Mouse (Mus musculus): ENCODE results near the gene Carm1.
"Not testable (repeated sequence)": the region's sequence is repeated elsewhere in the genome, so short reads cannot be mapped to it uniquely, and the experiment has no call there.

Carm1 gene

GRCm38 (mm10) chr9:21539981-21540753 is 6.5 kb upstream of the Carm1 start:
- DNase-seq: no peak

DNA sequence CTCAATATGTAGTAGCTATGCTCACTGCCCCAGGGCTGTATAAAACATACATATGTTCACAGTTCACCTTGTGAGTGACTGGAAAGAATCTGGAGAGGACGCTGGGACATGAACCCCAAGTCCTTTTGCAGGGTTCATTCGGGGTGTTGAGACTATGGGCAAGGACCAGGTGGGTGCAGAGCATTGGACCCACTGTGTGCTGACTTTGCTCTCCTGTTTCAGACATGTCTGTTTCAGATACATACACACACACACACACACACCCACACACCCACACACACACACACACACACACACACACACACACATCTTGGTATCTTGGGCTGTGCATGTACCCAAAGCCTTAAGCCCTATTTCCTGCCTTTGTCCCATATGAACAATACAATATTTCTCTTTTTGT is 4.7 kb upstream of the Carm1 start:
- not testable (repeated sequence) for DNase-seq

DNA sequence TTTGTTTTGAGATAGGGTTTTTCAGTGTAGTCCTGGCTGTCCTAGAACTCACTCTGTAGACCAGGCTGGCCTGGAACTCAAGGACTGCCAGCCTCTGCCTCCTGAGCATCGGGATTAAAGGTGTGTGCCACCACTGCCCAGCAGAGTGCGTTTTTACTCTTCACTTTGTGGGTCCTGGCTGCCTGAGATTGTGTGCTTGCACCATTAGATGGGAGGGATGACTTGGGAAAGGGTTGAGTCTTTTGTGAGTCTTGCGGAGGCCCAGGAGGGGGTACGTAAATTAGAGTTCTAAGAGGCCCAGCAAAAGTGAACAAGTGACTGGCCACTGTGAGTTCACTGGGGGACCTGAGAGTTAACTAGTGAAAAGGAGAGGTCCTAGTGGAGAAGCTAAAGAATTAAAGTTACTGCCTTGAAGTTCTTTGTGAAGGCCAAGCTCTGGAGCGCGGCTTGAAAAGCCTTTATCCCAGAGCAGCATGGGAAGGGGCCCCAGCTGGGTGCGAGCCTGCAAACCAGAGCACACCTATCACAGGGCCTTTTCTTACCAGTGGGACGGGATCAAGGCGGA is 1.3 kb upstream of the Carm1 start:
- DNase-seq: peak; percentile 17

GRCm38 (mm10) chr9:21545916-21546788 is 542 bp upstream of the Carm1 start:
- DNase-seq: peak; percentile 100

DNA sequence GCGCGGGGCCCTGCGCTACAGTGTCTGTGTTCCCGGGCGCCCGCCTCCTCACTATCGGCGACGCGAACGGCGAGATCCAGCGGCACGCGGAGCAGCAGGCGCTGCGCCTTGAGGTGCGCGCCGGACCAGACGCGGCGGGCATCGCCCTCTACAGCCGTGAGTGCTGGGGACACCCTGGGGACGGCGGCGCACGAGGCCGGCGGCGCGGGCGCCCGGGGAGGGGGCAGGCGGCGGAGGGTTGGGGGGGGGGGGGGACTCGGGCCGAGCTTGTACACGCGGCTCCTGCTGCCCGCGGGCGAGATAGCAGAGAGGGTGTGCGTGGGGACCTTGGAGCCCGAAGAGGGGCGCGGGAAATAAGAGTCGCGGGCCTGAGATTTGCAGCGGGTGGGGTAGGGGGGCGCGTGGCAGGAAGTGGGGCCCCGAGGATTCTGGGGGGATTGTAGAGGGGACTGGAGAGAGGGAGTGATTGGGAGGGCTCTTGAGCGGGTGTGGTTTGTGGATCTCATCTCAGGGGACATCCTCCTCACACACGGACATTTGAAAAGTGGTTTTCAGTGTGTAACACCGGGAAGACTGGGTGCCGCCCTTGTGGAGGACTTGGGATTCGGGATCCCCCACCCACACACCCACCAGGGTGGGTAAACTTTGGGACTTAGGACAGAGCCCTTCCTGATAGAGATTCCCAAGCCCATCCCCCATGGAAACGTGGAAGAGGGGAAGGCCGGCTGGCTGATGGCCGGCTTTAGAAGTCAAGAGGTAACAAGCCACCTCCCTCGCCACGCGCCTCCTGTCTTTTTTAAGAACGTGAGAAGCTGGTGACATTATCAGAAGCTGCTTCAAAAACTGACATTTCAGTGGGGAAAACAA is 614 bp downstream of the Carm1 start:
- peak; percentile 70 for DNase-seq

GRCm38 (mm10) chr9:21551049-21551448 is 4.4 kb downstream of the Carm1 start:
- no peak for DNase-seq

GRCm38 (mm10) chr9:21553607-21554273 is 7.0 kb downstream of the Carm1 start:
- DNase-seq: no peak

DNA sequence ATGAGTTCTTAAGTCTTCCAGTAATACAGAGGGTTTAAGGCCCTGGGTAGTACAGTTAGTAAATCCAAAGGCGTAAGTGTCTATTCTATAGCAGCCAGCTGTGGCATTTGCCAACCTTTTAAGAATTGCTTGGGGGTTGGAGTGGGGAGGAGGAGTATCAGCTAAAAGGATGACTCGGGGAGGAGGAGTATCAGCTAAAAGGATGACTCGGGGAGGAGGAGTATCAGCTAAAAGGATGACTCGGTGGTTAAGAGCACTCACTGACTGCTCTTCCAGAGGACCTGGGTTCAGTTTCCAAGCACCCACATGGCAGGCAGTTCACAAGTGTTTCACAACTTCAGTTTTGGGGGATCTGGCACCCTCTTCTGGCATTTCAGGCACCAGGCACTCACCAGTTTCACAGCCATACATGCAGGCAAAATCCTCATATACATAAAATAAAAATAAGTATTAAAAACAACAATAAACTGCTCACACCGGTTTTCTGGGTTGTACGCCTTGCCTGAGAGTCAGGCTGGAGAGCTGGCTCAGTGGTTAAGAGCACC is 8.6 kb downstream of the Carm1 start:
- no peak for DNase-seq

- peak; percentile 70 for DNase-seq
Measured at GRCm38 (mm10) chr9:21556996-21557395, 10.3 kb downstream of the Carm1 start.

GRCm38 (mm10) chr9:21557556-21557955 is 10.9 kb downstream of the Carm1 start:
- DNase-seq: no peak

DNA sequence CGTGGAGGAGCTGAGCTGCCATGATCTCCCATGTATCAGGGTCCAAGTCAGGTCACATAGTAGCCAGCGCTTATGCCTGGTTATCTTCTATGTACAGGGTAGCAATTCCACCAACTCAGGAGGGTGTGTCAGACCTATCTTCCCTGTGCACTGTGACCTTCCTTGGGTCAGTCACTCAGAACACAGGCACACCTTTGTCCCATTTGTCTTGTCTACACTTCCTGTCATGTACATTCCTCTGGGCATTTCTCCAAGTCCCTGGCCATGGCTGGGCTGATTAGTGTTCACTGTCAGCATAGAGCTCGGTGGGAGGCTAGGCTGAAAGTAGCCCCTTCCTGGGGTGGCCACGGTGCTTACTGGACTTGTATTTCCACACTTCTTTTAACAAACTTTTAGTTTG is 11.7 kb downstream of the Carm1 start:
- peak; percentile 28 for DNase-seq

- no peak for DNase-seq
Measured at GRCm38 (mm10) chr9:21559151-21559550, 12.5 kb downstream of the Carm1 start.

DNA sequence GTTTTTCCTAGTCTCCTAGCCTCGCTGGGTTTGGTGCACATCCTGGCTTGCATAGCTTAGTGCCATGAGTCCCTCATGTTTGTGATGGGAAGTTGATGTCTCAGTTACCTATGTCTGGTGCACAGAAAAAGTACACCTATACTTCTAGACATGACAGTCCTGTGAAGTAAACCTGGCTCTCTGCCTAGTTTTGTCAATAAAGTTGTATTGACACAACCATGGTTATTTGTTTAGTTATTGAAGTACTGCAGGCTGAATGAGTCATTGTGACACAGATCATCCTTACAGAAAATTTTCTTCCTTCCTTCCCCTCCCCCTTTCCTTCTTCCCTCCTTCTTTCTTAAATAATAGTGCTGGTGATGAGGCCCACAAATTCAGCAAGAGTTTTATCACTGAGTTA is 17.7 kb downstream of the Carm1 start:
- no peak for DNase-seq

DNA sequence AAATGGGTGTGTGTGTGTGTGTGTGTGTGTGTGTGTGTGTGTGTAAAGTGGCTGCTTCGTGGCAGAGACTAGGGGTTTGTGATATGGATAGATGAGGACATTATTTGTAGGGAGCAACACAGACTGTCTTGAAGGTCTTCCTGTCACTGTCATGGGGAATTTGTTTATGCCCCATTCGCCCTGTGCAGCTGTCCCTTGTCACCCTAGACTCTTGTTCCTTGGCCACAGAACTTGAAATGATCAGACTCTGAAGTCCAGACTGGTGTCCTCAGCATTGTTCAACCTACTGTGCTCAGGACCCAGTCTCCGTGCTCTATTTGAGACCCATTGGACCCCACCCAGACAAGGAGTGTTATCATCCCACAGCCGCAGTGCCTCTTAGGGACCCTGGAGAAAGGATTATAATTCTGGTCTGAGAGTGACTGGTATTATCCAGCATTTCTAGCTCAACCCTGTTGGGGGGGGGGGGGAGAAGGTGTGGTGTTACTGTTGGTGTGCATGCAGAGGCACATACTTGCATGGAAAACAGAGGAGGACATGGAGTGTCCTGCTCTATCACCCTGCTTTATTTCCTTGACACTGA is 18.4 kb downstream of the Carm1 start:
- no peak for DNase-seq

DNA sequence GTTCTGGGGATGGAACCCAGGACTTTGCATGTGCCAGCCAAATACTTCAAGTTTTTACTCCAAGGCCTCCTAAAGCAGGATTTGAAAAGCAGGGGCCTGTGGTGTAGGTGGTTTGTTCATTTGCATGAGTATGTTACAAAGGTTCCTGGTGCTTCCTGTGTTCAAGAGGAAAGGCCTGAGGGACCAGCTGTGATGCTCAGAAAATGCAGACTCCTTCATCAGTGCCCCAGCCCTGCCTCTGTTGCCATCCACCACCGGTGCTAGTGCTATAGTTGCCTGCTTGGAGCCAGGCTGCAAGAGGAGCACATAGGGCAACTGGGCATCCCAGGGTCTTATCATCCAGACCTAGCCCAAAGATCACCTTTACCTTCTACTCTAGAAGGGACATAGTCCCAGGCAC is 19.8 kb downstream of the Carm1 start:
- no peak for DNase-seq

DNA sequence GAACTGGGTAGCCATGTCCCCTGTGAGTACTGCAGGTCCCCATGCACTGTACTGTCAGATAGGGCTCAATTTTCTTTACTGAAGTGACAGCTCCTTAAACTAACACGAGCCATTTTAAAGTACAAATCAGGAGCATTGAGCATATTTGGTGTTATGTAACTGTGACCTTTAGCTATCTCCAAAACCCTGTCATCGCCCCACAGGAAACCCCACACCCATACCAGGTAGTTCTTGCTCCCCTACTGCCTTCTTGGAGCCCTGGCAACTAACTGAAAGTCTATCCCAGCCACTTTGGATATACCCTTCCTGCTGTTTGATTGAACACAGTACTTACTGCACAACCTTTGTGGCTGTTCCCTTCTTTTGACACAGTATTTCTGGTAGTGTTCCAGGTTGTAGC is 20.4 kb downstream of the Carm1 start:
- no peak for DNase-seq

DNA sequence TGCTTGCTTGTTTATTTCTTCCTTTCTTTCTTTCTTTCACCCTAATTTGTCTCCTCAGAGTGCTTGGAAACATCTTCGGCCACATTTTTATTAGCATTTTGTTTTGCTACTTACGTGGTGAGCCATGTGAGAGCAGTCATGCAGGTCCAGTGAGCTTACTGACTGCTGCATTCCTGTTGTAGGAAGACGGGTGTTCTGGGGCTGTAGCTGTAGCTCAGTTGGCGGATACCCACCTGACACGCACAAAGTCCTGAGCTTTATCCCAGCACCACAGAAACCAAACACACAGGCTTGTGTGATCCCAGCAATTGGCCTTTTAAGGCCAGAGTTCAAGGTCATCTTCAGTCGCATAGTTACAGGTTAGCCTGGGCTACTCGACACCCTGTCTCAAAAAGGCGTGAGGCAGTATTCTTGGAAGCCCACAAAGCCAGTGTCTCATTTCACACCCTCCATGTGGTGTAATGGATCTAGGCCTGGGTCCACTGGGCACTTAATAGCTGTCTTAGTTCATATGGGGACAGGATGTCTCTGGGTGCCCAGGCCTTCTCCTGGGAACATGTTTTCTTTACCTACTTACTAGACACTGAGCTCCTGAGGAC is 22.1 kb downstream of the Carm1 start:
- no peak for DNase-seq

DNA sequence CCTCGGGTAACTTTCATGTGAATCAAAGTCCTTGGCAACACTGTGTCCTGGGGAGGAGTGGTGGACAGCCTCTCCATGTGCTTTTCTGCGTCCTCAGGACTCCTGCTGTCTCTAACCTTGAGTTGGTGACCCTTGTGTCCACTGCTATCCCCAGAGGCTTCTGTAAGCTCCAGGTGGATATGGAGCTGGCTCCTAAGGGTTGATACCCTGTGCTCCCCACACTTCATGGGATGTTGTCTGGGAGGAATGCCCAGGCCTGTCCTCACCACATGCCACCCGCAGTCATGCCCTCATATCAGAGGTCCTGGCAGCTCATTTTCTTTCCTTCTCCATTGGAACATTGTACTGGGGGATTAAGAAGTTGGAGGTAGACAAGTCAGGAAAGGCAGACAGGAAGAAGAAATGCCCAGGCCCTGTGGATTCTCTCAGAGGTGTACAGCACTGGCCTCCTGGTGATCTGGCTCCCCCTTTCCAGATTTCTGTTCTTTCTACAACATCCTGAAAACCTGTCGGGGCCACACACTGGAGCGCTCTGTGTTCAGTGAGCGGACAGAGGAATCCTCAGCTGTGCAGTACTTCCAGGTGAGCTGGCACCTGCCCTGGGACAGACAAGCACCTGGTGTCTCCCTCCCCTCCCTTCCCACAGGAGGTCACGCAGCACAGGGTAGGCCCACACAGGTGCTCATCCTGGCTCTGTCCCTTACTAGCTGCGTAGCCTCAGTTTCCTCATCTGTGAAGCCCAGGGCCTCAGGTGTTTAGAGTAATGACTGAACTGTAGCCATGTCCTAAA is 27.5 kb downstream of the Carm1 start:
- DNase-seq: no peak

- no peak for DNase-seq
Measured at GRCm38 (mm10) chr9:21575253-21575652, 28.6 kb downstream of the Carm1 start.

DNA sequence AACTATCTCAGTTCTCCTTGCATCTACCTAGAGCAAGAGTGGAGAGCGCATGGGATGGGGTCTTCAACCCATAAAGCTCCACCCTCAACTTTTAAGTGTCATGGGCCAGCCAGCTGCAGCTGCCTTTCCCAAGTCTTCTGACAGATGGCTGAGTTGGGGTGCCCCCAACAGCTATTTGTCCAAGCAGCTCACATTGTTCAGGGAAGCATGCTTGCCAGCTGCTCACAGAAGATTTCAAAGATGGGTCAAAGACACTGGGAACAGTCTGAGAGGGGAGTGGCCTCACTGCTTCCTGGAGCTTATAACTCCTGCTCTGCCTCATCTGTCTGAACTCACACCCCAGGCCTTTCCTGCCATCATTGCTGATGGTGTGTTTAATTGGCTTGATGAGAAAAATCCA is 29.6 kb downstream of the Carm1 start:
- DNase-seq: peak; percentile 27

All from lung, postnatal 10 days (tissue).